Mouse (Mus musculus): ENCODE measurements at regions not wholly inside any gene's neighbourhood (a gene's known extent, or its start where the extent isn't known, plus 50 kb on each side); places are given as distances from the start of the nearest gene placed in this dataset.
A peak's percentile ranks its signal among the peaks of the same experiment; 100 is the strongest.

- Histone ChIP-seq H3K27ac (no peak overlapping the region), H3K4me2 (replicated peaks) (no peak overlapping the region), H3K4me3 (no peak overlapping the region), H3K36me3 (no peaks in the 10 kb centered on the region), H3K9ac (no peak overlapping the region), H3K27me3 (replicated peaks) (no peaks in the 10 kb centered on the region), H3K4me1 (no peaks in the 10 kb centered on the region; the same call in 1 of the 2 replicates), H3K9me3 (no peaks in the 10 kb centered on the region)
- WGBS, result 88% methylated on average over 3 of the region's 3 CpGs
- ATAC-seq (ENCODE audit: low FRiP score, low read depth), result no peak
Observed at GRCm38 (mm10) chr17:44370966-44371465, 182.6 kb downstream of the Clic5 start.

GRCm38 (mm10) chr17:44371620-44372019 is 183.2 kb downstream of the Clic5 start:
- no peak overlapping the region for H3K4me3 ChIP-seq
- ATAC-seq (ENCODE audit: low FRiP score, low read depth), result no peak
- H3K27me3 ChIP-seq (replicated peaks), result no peaks in the 10 kb centered on the region
- H3K4me1 ChIP-seq, result no peaks in the 10 kb centered on the region; the same call in 1 of the 2 replicates
- no peaks in the 10 kb centered on the region for H3K36me3 ChIP-seq
- no peak overlapping the region for H3K9ac ChIP-seq
- WGBS, result 62% methylated on average over 3 of the region's 3 CpGs
- no peak overlapping the region for H3K4me2 ChIP-seq (replicated peaks)
- H3K9me3 ChIP-seq, result no peaks in the 10 kb centered on the region
- no peak overlapping the region for H3K27ac ChIP-seq

GRCm38 (mm10) chr17:44373744-44374456 is 185.5 kb downstream of the Clic5 start:
- WGBS, result 90% methylated on average over 8 of the region's 8 CpGs
- Histone ChIP-seq H3K4me2 (replicated peaks) (no peak overlapping the region), H3K4me1 (no peaks in the 10 kb centered on the region), H3K27ac (no peak overlapping the region), H3K9me3 (no peaks in the 10 kb centered on the region), H3K36me3 (no peaks in the 10 kb centered on the region), H3K4me3 (no peak overlapping the region), H3K9ac (no peak overlapping the region), H3K27me3 (replicated peaks) (no peaks in the 10 kb centered on the region)
- no peak for ATAC-seq (ENCODE audit: low FRiP score, low read depth)

DNA sequence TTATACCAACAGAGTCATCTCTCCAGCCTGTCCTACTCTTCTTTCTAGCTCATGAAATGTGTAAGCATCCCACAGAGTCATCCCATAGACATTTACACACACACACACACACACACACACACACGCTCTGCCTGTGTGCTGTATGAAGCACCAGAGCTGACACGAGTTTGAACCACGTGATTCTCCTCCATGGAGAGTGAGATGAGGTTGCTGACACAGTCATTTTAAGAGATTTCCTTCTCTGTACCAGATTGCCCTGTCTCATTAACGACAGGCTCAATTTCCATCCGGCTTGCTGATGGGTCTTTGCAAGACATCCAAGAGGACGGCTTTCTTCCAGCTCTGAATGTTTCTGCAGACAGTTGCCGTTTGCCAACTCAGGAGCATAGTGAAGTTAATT is 190.0 kb downstream of the Clic5 start:
- H3K4me1 ChIP-seq, result 0 out of 2 replicates have a peak, but pooled peaks cover 2% of the 10 kb centered on the region
- H3K27me3 ChIP-seq (replicated peaks), result no peaks in the 10 kb centered on the region
- no peak overlapping the region for H3K27ac ChIP-seq
- H3K9ac ChIP-seq, result no peak overlapping the region
- ATAC-seq (ENCODE audit: low FRiP score, low read depth), result no peak
- H3K9me3 ChIP-seq, result no peaks in the 10 kb centered on the region
- H3K36me3 ChIP-seq, result no peaks in the 10 kb centered on the region
- WGBS, result 80% methylated on average over 7 of the region's 7 CpGs
- H3K4me2 ChIP-seq (replicated peaks), result no peak overlapping the region
- no peak overlapping the region for H3K4me3 ChIP-seq

- no peak for ATAC-seq (ENCODE audit: low FRiP score, low read depth)
- H3K4me3 ChIP-seq, result no peak overlapping the region
- 96% methylated on average over 2 of the region's 2 CpGs for WGBS
Observed at GRCm38 (mm10) chr17:44388916-44389315, 200.5 kb downstream of the Clic5 start.

GRCm38 (mm10) chr17:44397829-44398228 is 209.4 kb downstream of the Clic5 start:
- Histone ChIP-seq H3K4me3 (no peak overlapping the region), H3K27ac (no peak overlapping the region), H3K4me2 (replicated peaks) (0 out of 2 replicates have a peak overlapping the region, but pooled peaks have one; percentile 7), H3K9me3 (no peaks in the 10 kb centered on the region), H3K4me1 (peaks cover 4% of the 10 kb centered on the region; the same call in 1 of the 2 replicates), H3K27me3 (replicated peaks) (0 out of 2 replicates have a peak, but pooled peaks cover 2% of the 10 kb centered on the region), H3K36me3 (no peaks in the 10 kb centered on the region), H3K9ac (no peak overlapping the region)
- ATAC-seq (ENCODE audit: low FRiP score, low read depth), result peak; percentile 77; the same call in 1 of the 2 replicates
- WGBS, result 23% methylated on average over 5 of the region's 5 CpGs

More at GRCm38 (mm10) chr17:44388916-44389315, 200.5 kb downstream of the Clic5 start:
- H3K9ac ChIP-seq, result no peak overlapping the region
- no peaks in the 10 kb centered on the region for H3K4me1 ChIP-seq
- H3K27me3 ChIP-seq (replicated peaks), result no peaks in the 10 kb centered on the region
- no peaks in the 10 kb centered on the region for H3K36me3 ChIP-seq
- no peak overlapping the region for H3K4me2 ChIP-seq (replicated peaks)
- no peaks in the 10 kb centered on the region for H3K9me3 ChIP-seq
- no peak overlapping the region for H3K27ac ChIP-seq

DNA sequence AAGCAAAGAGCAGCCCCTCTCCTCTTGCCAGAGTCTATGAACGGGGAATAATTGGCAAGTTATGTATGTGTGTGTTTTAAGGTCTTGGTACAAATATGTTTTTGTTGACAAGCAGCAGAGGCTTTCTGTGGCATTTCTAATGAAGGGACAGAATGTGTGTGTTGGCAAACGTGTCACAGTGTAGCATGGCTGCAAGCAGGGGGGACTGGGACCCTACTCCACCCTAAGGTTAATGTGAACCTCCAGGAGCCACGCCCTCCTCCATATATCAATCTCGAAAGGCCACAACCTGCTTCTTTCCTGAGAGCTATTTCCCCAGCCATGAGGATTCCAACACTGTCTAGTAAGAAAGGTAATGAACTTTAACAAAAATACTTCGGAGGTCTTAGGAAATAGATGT is 209.8 kb downstream of the Clic5 start:
- Histone ChIP-seq H3K27ac (no peak overlapping the region), H3K27me3 (replicated peaks) (0 out of 2 replicates have a peak, but pooled peaks cover 2% of the 10 kb centered on the region), H3K9me3 (no peaks in the 10 kb centered on the region), H3K36me3 (no peaks in the 10 kb centered on the region), H3K4me2 (replicated peaks) (0 out of 2 replicates have a peak overlapping the region, but pooled peaks have one; percentile 7), H3K4me3 (no peak overlapping the region), H3K9ac (no peak overlapping the region), H3K4me1 (peaks cover 4% of the 10 kb centered on the region; the same call in 1 of the 2 replicates)
- ATAC-seq (ENCODE audit: low FRiP score, low read depth), result peak; percentile 50; the same call in 1 of the 2 replicates
- 44% methylated on average over 5 of the region's 5 CpGs for WGBS

GRCm38 (mm10) chr17:44404923-44405322 is 216.5 kb downstream of the Clic5 start:
- Histone ChIP-seq H3K4me3 (no peak overlapping the region), H3K9me3 (no peaks in the 10 kb centered on the region), H3K4me1 (no peaks in the 10 kb centered on the region), H3K27ac (no peak overlapping the region), H3K36me3 (no peaks in the 10 kb centered on the region), H3K27me3 (replicated peaks) (no peaks in the 10 kb centered on the region), H3K4me2 (replicated peaks) (no peak overlapping the region), H3K9ac (no peak overlapping the region)
- ATAC-seq (ENCODE audit: low FRiP score, low read depth), result no peak
- 71% methylated on average over 6 of the region's 6 CpGs for WGBS

DNA sequence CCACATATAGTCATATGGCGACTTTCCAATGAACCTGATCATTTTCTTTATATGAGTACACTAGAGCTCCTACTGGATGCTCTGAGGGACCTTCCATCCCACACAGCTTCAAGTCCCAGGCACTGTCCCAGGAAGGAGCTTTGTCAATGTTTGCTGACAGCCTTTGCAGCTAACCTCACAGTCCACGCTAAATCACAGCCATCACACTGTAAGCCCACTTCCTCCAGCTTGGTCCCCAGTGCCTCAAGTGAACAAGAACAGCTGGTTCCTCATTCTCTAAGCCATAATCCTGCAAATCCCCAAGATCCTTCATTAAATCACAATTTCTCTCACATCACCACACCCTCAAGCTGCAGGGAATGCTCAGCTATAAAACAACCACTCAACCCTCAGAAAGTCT is 222.6 kb downstream of the Clic5 start:
- no peaks in the 10 kb centered on the region for H3K36me3 ChIP-seq
- H3K4me1 ChIP-seq, result no peaks in the 10 kb centered on the region
- H3K27me3 ChIP-seq (replicated peaks), result no peaks in the 10 kb centered on the region
- no peak overlapping the region for H3K4me2 ChIP-seq (replicated peaks)
- WGBS, result 82% methylated on average over 2 of the region's 2 CpGs
- no peak overlapping the region for H3K9ac ChIP-seq
- H3K9me3 ChIP-seq, result 0 out of 2 replicates have a peak, but pooled peaks cover 2% of the 10 kb centered on the region
- ATAC-seq (ENCODE audit: low FRiP score, low read depth), result no peak
- H3K4me3 ChIP-seq, result no peak overlapping the region
- no peak overlapping the region for H3K27ac ChIP-seq

DNA sequence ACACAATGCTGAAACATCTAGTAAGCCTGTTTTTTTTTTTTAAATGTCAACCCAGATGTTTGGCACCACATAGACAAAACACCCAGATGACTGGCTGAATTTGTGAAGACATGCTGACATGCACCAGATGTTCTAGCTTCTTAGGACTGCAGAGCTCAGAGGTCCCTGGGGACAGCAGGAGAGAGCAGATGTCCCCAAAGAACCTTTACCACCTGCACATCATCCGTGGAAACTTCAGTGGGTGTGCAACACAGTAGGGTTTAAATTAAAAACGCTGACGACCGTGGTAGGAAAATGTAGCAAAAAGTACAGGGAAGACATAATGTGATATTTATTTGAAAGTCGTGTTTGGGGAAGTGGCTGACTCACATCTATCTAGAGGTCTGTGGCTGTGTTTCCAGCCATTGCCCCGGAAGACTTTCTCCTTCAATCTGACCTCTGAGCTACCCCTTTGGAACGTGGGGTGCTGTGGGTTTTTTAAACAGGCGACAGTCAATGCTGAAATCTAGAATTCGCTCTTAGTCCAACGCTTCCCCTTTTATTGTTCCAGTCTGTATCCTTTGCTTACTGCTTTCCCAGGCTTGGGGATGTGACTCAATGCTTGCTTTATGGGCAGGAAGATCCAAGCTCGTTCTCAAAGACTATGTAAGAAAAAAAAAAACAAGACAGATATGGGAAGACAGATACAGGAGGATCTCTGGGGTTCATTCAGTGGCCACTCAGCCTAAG is 230.5 kb downstream of the Clic5 start:
- Histone ChIP-seq H3K9me3 (peaks cover 7% of the 10 kb centered on the region; the same call in 1 of the 2 replicates), H3K4me1 (no peaks in the 10 kb centered on the region), H3K4me3 (no peak overlapping the region), H3K9ac (no peak overlapping the region), H3K27ac (no peak overlapping the region), H3K36me3 (no peaks in the 10 kb centered on the region), H3K4me2 (replicated peaks) (no peak overlapping the region), H3K27me3 (replicated peaks) (no peaks in the 10 kb centered on the region)
- ATAC-seq (ENCODE audit: low FRiP score, low read depth), result no peak
- 79% methylated on average over 11 of the region's 11 CpGs for WGBS

- no peak for ATAC-seq (ENCODE audit: low FRiP score, low read depth)
- WGBS, result 94% methylated on average over 7 of the region's 7 CpGs
- Histone ChIP-seq H3K4me2 (replicated peaks) (no peak overlapping the region), H3K4me1 (no peaks in the 10 kb centered on the region), H3K9me3 (peaks cover 7% of the 10 kb centered on the region; the same call in 1 of the 2 replicates), H3K27me3 (replicated peaks) (no peaks in the 10 kb centered on the region), H3K9ac (no peak overlapping the region), H3K36me3 (no peaks in the 10 kb centered on the region), H3K27ac (no peak overlapping the region), H3K4me3 (no peak overlapping the region)
Observed at GRCm38 (mm10) chr17:44419405-44419729, 231.0 kb downstream of the Clic5 start.
